Mouse (Mus musculus): ENCODE data around the gene Acap2.

GRCm38 (mm10) chr16:31094036-31094435 is 107.0 kb downstream of the Acap2 start:
- TF ChIP-seq CTCF (conservative IDR thresholded peaks at IDR 0.05; ENCODE audit: low read length) = no peak
- no peak for TF ChIP-seq NANOG (IDR thresholded peaks at IDR 0.05; ENCODE audit: borderline replicate concordance, low read length)
- no peak for TF ChIP-seq POU5F1 (IDR thresholded peaks at IDR 0.05; ENCODE audit: borderline replicate concordance, low read length)

Measured in E14TG2a.4 (cell line).